Mouse (Mus musculus) 3T3-L1 (cell line): Measurements from ENCODE around the gene Hip1r.

Experiments
- DNase-seq: peaks from one replicate; pipeline ENCODE4 v3.0.0-alpha.2; 2015; ENCODE audit warnings: low read depth, low spot score

Hip1r gene

GRCm38 (mm10) chr5:123972453-123972852 is 975 bp upstream of the Hip1r start:
- no peak for DNase-seq

GRCm38 (mm10) chr5:123974179-123974485 is 704 bp downstream of the Hip1r start:
- DNase-seq: no peak

GRCm38 (mm10) chr5:123974616-123975111 is 1.2 kb downstream of the Hip1r start:
- no peak for DNase-seq

GRCm38 (mm10) chr5:123975668-123976180 is 2.3 kb downstream of the Hip1r start:
- peak; percentile 62 for DNase-seq

- no peak for DNase-seq
These were observed 3.8 kb downstream of the Hip1r start for GRCm38 (mm10) chr5:123977231-123977630.

GRCm38 (mm10) chr5:123978131-123978530 is 4.7 kb downstream of the Hip1r start:
- no peak for DNase-seq

- DNase-seq: no peak
These were observed 6.0 kb downstream of the Hip1r start for GRCm38 (mm10) chr5:123979221-123979979.

- DNase-seq: no peak
These were observed 6.5 kb downstream of the Hip1r start for GRCm38 (mm10) chr5:123979980-123980369.

- peak; percentile 91 for DNase-seq
These were observed 7.3 kb downstream of the Hip1r start for GRCm38 (mm10) chr5:123980521-123981249.

GRCm38 (mm10) chr5:123981250-123981554 is 7.8 kb downstream of the Hip1r start:
- no peak for DNase-seq

GRCm38 (mm10) chr5:123982838-123983237 is 9.4 kb downstream of the Hip1r start:
- no peak for DNase-seq

- no peak for DNase-seq
These were observed 12.0 kb downstream of the Hip1r start for GRCm38 (mm10) chr5:123985434-123985833.

GRCm38 (mm10) chr5:123986925-123987324 is 13.5 kb downstream of the Hip1r start:
- DNase-seq: no peak

GRCm38 (mm10) chr5:123987511-123987910 is 14.1 kb downstream of the Hip1r start:
- DNase-seq: no peak

GRCm38 (mm10) chr5:123989941-123990885 is 16.8 kb downstream of the Hip1r start:
- DNase-seq: no peak

GRCm38 (mm10) chr5:123991321-123991720 is 17.9 kb downstream of the Hip1r start:
- DNase-seq: no peak

- peak; percentile 96 for DNase-seq
These were observed 18.8 kb downstream of the Hip1r start for GRCm38 (mm10) chr5:123992193-123992637.

- peak; percentile 98 for DNase-seq
These were observed 19.4 kb downstream of the Hip1r start for GRCm38 (mm10) chr5:123992794-123993193.

- peak; percentile 85 for DNase-seq
These were observed 20.0 kb downstream of the Hip1r start for GRCm38 (mm10) chr5:123993263-123994036.

- DNase-seq: no peak
These were observed 21.0 kb downstream of the Hip1r start for GRCm38 (mm10) chr5:123994468-123994867.

- DNase-seq: no peak
These were observed 22.0 kb downstream of the Hip1r start for GRCm38 (mm10) chr5:123995388-123995787.
